Mouse (Mus musculus) liver, embryonic 16.5 days (tissue): ENCODE measurements around the gene Cldn2. TPM values are rescaled to one million over a fixed set of nuclear protein-coding genes. Genes with fewer than 3 reads are reported as not detected.

Experiments
- polyA plus RNA-seq: library from polyadenylated mRNA; unstranded; fragments of >200 nt; fragmentation: Nextera tagmentation; extraction: Ambion mirVana; gene quantifications from 2 replicates; pipeline ENCODE4 v1.2.1, GENCODE M21; 2015

Cldn2 gene
- polyA plus RNA-seq, 1 experiment from 2014 or later, result 1.8 TPM

Other genes with a start within 250 kb of the Cldn2 start
- gene Rnf128, start 237.5 kb upstream of the Cldn2 start, polyA plus RNA-seq, result 70.1 and 74.7 TPM in 2 replicates
- gene Tbc1d8b, start 115.8 kb upstream of the Cldn2 start, polyA plus RNA-seq, result 0.90 and 1.0 TPM in 2 replicates
- gene Gm15013, start 86.3 kb upstream of the Cldn2 start, polyA plus RNA-seq, result not detected in 2 replicates
- gene Ripply1, start 18.5 kb upstream of the Cldn2 start, polyA plus RNA-seq, result not detected in 2 replicates
- gene Morc4, start 70.8 kb downstream of the Cldn2 start, polyA plus RNA-seq, result 54.8 and 64.1 TPM in 2 replicates
- gene Rbm41, start 197.8 kb downstream of the Cldn2 start, polyA plus RNA-seq, result 1.0 and 1.3 TPM in 2 replicates